Mouse (Mus musculus) brain, embryonic 14.5 days (tissue): ENCODE results near the gene Esrrg.

Experiments used
- CTCF ChIP-seq: fragments of 200-500 bp; IDR thresholded peaks from 2 replicates; pipeline ENCODE4 v1.5.1; 2012; ENCODE audit warnings: inconsistent platforms, mild to moderate bottlenecking, moderate library complexity, borderline replicate concordance; ENCODE audit not compliant: insufficient read depth, insufficient read length; ENCODE audit errors: extremely low read depth
- POLR2A ChIP-seq: fragments of 200-500 bp; IDR thresholded peaks from 2 replicates; pipeline ENCODE4 v1.6.1; 2012; ENCODE audit warnings: mild to moderate bottlenecking, inconsistent platforms, borderline replicate concordance; ENCODE audit not compliant: poor library complexity, insufficient read depth, insufficient read length, severe bottlenecking; ENCODE audit errors: extremely low read depth

DNA sequence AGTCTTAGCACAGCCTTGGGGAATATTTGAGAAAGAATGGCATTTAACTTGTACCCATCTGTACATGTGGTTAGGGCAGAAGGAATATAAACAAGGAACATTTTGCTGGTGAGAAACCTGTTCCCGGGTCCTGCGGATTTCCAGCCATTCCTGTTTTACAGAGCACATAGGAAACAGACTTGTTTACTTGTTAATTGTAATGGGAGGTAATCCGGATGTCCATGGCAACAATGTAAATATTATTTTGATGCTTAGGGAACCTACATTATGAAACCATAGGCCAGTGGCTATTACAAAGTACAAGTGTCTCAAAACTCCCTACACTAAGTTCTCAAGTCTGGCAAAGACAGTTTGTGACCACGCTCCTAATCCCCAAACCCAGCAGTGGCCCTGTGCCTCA is 290.9 kb downstream of the Esrrg start:
- TF ChIP-seq POLR2A (no peak), CTCF (no peak)
